Mouse (Mus musculus): Measurements from ENCODE around the gene Prss41.

DNA sequence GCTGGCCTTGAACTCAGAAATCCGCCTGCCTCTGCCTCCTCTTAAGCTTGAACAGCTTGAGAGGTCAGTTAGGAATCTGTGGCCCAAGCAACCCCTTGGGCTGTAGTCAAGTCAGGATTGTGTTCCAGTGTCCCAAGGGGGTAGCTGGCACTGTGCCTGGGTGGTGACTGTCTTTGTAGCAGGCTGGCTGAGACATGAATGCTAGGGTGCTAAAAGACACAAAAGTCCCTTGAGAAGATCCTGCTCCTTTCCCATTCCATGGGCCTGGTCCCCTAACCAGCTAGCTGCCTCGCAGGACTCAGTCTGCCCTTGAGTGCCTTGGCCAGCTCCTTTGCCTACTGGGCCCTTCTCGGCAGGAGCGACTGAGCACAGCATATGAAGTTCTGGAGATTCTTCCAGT, 19.0 kb upstream of the Prss41 start:
- TF ChIP-seq CHD2 (IDR thresholded peaks at IDR 0.05; ENCODE audit: low read depth, low read length) (no peak), ZC3H11A (IDR thresholded peaks at IDR 0.05; ENCODE audit: borderline replicate concordance, low read depth, low read length) (no peak), MAFK (IDR thresholded peaks at IDR 0.05; ENCODE audit: insufficient read depth, low read depth, low read length) (no peak), ZNF384 (IDR thresholded peaks at IDR 0.05; ENCODE audit: low read depth, low read length) (no peak)

Measured in ES-E14 (cell line).